Mouse (Mus musculus) urinary bladder, postnatal 0 days (tissue): ENCODE data around the gene Map2k5. TPM values are rescaled to one million over a fixed set of nuclear protein-coding genes. Genes with fewer than 3 reads are reported as not detected.

Experiments used
- polyA plus RNA-seq: library from polyadenylated mRNA; unstranded; fragments of >200 nt; fragmentation: Nextera tagmentation; extraction: Ambion mirVana; gene quantifications from 2 replicates; pipeline ENCODE4 v1.2.1, GENCODE M21; 2015

Map2k5 gene
- 15.6 and 17.8 TPM in 2 replicates for polyA plus RNA-seq

GRCm38 (mm10) chr9:63377270-63378142, at the start of gene Map2k5:
Gene Map2k5, minus strand, starts transcription at chr9:63377902.

GRCm38 (mm10) chr9:63398611-63399462, 21.1 kb upstream of the Map2k5 start, which contains the start of gene 2300009A05Rik:
Gene 2300009A05Rik, minus strand, starts transcription at chr9:63399246.

GRCm38 (mm10) chr9:63148410-63149371, 229.0 kb downstream of the Map2k5 start, which contains the start of gene Skor1:
Gene Skor1, minus strand, starts transcription at chr9:63148961.

Other genes starting within 250 kb of the Map2k5 start
- gene Skor1, start 228.9 kb downstream of the Map2k5 start, polyA plus RNA-seq: not detected in 2 replicates
- 39.7 and 43.9 TPM in 2 replicates for gene 2300009A05Rik, start 21.3 kb upstream of the Map2k5 start, polyA plus RNA-seq
- 0.05 and 0.07 TPM in 2 replicates for gene Iqch, start 224.6 kb upstream of the Map2k5 start, polyA plus RNA-seq
- 20.6 and 20.7 TPM in 2 replicates for gene Aagab, start 224.8 kb upstream of the Map2k5 start, polyA plus RNA-seq